Mouse (Mus musculus) cortical plate, adult 2 months (tissue): Measurements from ENCODE around the gene Dennd4a. TPM values are rescaled to one million over a fixed set of nuclear protein-coding genes. Genes with fewer than 3 reads are reported as not detected.
"Not testable (repeated sequence)": the region's sequence is repeated elsewhere in the genome, so short reads cannot be mapped to it uniquely, and the experiment has no call there.

Experiments used
- H3K27ac ChIP-seq: fragments of 200-500 bp; 2 replicates; pipeline ENCODE4 v1.5.1; 2012; ENCODE audit warnings: low read length, control low read depth, inconsistent platforms; ENCODE audit not compliant: insufficient read depth
- H3K4me1 ChIP-seq: fragments of 200-500 bp; 2 replicates; pipeline ENCODE4 v1.6.1; 2011; ENCODE audit warnings: low read length; ENCODE audit not compliant: control insufficient read depth, insufficient read depth
- H3K4me3 ChIP-seq: fragments of 200-500 bp; 2 replicates; pipeline ENCODE4 v1.5.1; 2011; ENCODE audit warnings: mild to moderate bottlenecking, low read length, control low read depth; ENCODE audit not compliant: insufficient read depth
- CTCF ChIP-seq: fragments of 200-500 bp; IDR thresholded peaks from 2 replicates; pipeline ENCODE4 v1.5.1; 2011; ENCODE audit warnings: mild to moderate bottlenecking, control low read depth, low read length; ENCODE audit not compliant: insufficient read depth; ENCODE audit errors: extremely low read depth
- POLR2A ChIP-seq: fragments of 200-500 bp; IDR thresholded peaks from 2 replicates; pipeline ENCODE4 v1.6.1; 2011; ENCODE audit warnings: mild to moderate bottlenecking, low read length, control low read depth; ENCODE audit not compliant: insufficient read depth; ENCODE audit errors: extremely low read depth
- polyA plus RNA-seq: library from polyadenylated mRNA; depleted of rRNA; stranded (reverse); fragments of >200 nt; gene quantifications from 2 replicates; pipeline ENCODE4 v1.2.3, GENCODE M21; 2012

Gene Dennd4a
- polyA plus RNA-seq, 1 experiment = 41.8 TPM

GRCm38 (mm10) chr9:64807061-64807808 lies 3.9 kb upstream of the Dennd4a start:
- Histone ChIP-seq H3K4me3 (no peak overlapping the region), H3K27ac (no peak overlapping the region), H3K4me1 (no peaks in the 10 kb centered on the region; the same call in 1 of the 2 replicates)
- TF ChIP-seq CTCF (no peak), POLR2A (no peak)

- Histone ChIP-seq H3K4me1 (peaks cover 4% of the 10 kb centered on the region; the same call in 1 of the 2 replicates), H3K4me3 (no peak overlapping the region), H3K27ac (no peak overlapping the region)
- no peak for TF ChIP-seq POLR2A
These were observed 1.3 kb upstream of the Dennd4a start for GRCm38 (mm10) chr9:64809851-64810250.

GRCm38 (mm10) chr9:64811538-64812474 lies 666 bp downstream of the Dennd4a start:
- peaks cover 8% of the 10 kb centered on the region; the same call in 1 of the 2 replicates for H3K4me1 ChIP-seq

GRCm38 (mm10) chr9:64812475-64812860 lies 1.3 kb downstream of the Dennd4a start:
- TF ChIP-seq CTCF = no peak
- TF ChIP-seq POLR2A = no peak
- Histone ChIP-seq H3K4me1 (peaks cover 8% of the 10 kb centered on the region; the same call in 1 of the 2 replicates), H3K27ac (no peak overlapping the region)

More at GRCm38 (mm10) chr9:64811538-64812474, 666 bp downstream of the Dennd4a start:
- peak overlapping the region; percentile 85 for H3K4me3 ChIP-seq
- TF ChIP-seq POLR2A (no peak), CTCF (no peak)
- H3K27ac ChIP-seq = peak overlapping the region; percentile 69

GRCm38 (mm10) chr9:64814273-64814672 lies 3.1 kb downstream of the Dennd4a start:
- Histone ChIP-seq H3K4me3 (peak overlapping the region; percentile 22; the same call in 1 of the 2 replicates), H3K4me1 (peaks cover 8% of the 10 kb centered on the region; the same call in 1 of the 2 replicates), H3K27ac (no peak overlapping the region)
- no peak for TF ChIP-seq CTCF
- TF ChIP-seq POLR2A = no peak

More at GRCm38 (mm10) chr9:64812475-64812860, 1.3 kb downstream of the Dennd4a start:
- H3K4me3 ChIP-seq = peak overlapping the region; percentile 85

GRCm38 (mm10) chr9:64819686-64820085 lies 8.5 kb downstream of the Dennd4a start:
- H3K4me3 ChIP-seq, H3K27ac ChIP-seq: not testable (repeated sequence)
- peaks cover 10% of the 10 kb centered on the region for H3K4me1 ChIP-seq

GRCm38 (mm10) chr9:64820086-64820795 lies 9.1 kb downstream of the Dennd4a start:
- TF ChIP-seq CTCF (no peak), POLR2A (no peak)
- H3K4me1 ChIP-seq = peaks cover 8% of the 10 kb centered on the region
- H3K27ac ChIP-seq = no peak overlapping the region

GRCm38 (mm10) chr9:64822235-64822634 lies 11.1 kb downstream of the Dennd4a start:
- Histone ChIP-seq H3K27ac (no peak overlapping the region), H3K4me3 (no peak overlapping the region), H3K4me1 (peaks cover 7% of the 10 kb centered on the region)
- no peak for TF ChIP-seq CTCF
- TF ChIP-seq POLR2A = no peak

More at GRCm38 (mm10) chr9:64820086-64820795, 9.1 kb downstream of the Dennd4a start:
- no peak overlapping the region for H3K4me3 ChIP-seq

- no peak overlapping the region for H3K4me3 ChIP-seq
- no peak overlapping the region; the same call in 1 of the 2 replicates for H3K27ac ChIP-seq
- TF ChIP-seq CTCF = no peak
- no peak for TF ChIP-seq POLR2A
- peaks cover 7% of the 10 kb centered on the region for H3K4me1 ChIP-seq
These were observed 13.4 kb downstream of the Dennd4a start for GRCm38 (mm10) chr9:64824389-64825008.
